Mouse (Mus musculus) yolk sac, embryonic 10.5 days (tissue): Measurements from ENCODE around the gene Ccni.

Experiments used
- DNase-seq: peaks from one replicate; pipeline ENCODE4 v3.0.0-alpha.2; 2017; ENCODE audit warnings: low spot score

The Ccni gene

GRCm38 (mm10) chr5:93206109-93207005, at the start of gene Ccni, which contains the start of gene 2010109A12Rik:
Ccni (minus strand) TSS chr5:93206495.
2010109A12Rik (plus strand) TSS chr5:93206518.
- peak; percentile 96 for DNase-seq

DNA sequence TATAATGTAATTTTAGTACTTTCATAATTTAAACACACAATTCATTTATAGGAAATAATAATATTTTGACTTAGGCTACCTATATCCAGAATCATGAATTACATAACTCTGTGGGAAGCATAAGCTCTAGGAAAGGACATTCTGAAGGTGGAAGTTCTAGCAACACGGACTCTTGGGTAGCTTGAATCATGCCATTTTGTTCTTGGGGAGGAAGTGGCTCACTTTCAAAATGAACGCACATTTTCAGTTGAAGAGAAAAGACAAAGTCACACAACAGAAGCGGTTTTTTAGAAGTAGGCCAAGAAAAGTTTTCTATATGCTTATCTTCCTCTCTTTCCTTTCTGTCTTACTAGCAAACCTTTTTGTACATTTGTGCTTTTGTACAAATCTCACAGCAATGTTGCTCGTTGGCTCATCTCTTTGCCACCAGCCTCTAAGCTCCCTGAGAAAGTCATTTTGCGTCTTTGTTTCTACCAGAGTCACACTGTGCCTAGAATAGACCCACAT, 49.5 kb upstream of the Ccni start:
- DNase-seq: no peak

- DNase-seq: peak; percentile 24
Observed at GRCm38 (mm10) chr5:93251001-93251760, 44.9 kb upstream of the Ccni start.

DNA sequence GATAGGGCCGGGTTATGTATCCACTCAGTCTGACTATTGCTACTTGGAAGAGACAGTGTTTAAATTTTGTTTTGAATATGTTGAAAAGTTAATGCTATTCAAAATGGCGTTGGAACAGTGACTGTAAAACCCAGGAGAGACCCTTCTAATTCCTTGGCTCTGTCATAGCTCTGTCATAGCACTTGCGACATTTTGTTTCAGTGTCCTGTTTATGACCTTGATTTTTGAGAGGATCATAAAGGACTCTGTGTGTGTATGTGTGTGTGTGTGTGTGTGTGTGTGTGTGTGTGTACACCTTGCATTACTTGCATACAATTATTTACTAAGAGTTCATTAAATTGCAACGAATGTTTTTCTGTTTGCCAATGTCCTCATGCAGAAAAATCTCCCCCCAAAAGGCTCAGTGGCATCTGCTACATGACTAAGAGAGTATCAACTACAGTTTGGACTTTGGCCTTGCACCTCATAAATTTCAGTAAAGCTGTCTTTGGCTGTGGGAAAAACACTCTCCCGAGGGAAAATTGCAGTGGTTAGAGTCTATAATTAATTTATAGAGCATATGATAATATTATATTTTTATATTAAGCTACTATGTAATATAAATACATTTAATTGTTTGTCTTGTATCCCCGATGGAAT, 43.8 kb upstream of the Ccni start:
- DNase-seq: no peak

DNA sequence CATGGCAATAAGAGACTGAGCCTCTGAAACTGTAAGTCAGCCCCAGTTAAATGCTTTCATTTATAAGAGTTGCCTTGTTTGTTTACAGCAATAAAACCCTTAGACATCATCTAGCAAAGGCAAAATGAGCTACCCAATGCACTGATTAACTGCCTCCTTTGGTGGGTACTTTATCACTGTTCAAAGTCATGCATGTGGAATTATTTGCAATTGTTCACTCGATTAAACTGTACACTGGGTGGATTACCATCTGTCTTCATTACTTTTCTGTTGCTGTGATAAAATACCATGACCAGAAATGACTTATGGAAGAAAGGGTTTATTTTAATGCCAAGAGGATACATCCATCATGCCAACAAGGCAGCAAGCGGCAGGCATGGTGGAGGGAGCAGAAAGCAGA, 39.0 kb upstream of the Ccni start:
- DNase-seq: no peak

DNA sequence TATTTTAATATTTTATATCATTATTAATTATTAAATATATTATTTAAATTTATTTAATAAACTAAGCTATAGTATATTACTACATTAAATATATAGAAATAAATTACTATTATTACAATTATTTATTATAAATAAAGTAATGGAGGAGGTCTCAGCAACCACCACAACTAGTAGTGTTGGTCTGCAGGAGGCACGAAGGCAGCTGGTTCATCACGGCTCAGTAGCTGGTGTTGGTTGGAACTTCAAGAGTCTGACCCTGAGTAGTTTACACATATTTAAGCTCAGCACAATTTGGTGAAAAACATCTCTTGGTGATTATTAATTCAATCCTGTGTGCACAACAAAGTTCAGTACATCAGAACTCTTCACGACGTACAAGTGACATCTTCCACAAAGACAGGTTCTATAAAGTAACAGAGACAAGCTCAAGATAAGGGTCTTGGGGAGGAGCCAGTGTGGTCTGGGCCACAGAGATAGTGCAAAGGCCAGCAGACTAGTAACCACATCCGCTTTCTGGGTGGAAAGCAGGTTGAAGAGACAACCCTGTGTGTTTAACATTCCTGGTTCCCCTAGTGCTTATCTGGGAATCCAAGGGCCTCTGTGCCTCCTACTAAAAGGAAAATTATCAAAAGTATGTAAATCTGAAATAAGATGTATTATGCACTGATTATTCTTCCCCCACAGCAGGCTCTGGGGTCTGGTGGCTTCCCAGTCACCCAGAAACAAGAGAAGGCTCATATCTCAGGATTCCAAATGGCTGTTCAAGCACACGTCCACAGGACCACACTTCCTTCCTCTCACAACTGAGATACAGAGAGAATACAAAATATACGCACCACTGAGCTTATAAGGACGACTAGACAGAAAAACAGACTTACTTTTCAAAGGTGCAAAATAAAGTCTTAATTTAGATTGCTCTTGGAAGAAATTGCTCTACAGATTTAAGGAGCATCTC, 33.6 kb upstream of the Ccni start:
- peak; percentile 45 for DNase-seq

DNA sequence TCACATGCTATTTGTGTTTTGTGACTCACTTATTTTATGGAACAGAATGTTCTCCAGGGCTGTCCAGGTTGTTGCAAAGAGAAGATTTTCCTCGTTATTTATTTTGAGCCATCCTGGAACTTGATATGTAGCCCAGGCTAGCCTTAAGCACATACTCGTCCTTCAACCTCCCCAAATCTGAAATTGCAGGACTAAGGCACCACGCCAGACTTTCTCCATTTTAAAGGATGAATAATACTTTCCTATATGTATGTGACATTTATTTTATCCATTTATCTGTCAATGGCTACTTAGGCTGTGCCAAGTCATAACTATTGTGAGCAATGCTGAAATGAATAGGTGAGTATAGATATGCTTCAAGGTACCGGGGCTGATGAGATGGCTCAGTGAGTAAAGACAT, 30.2 kb upstream of the Ccni start:
- DNase-seq: no peak

GRCm38 (mm10) chr5:93235888-93236287, 29.6 kb upstream of the Ccni start:
- no peak for DNase-seq

DNA sequence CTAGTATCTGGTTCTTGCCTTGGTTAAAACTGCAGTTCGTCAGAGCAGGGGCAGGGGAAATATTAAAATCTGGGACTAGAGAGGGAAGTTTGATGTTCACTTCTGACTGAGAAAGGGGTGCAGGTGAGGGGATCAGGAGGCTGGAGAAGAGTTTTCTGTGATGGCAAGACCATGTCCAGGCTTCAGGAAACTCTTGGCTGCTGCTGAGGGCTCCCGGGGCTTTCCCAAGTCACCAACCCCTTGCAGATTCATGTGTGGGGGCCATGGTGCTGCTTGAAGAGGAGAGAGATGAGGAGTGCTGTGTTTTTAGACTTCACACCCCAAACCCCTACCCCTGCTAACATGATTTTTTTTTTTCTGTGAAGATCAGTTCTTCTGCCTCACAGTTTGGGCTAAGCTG, 28.3 kb upstream of the Ccni start:
- no peak for DNase-seq

GRCm38 (mm10) chr5:93234130-93234529, 27.8 kb upstream of the Ccni start:
- DNase-seq: no peak

- no peak for DNase-seq
Observed at GRCm38 (mm10) chr5:93232838-93233237, 26.5 kb upstream of the Ccni start.

- DNase-seq: no peak
Observed at GRCm38 (mm10) chr5:93231721-93232120, 25.4 kb upstream of the Ccni start.

DNA sequence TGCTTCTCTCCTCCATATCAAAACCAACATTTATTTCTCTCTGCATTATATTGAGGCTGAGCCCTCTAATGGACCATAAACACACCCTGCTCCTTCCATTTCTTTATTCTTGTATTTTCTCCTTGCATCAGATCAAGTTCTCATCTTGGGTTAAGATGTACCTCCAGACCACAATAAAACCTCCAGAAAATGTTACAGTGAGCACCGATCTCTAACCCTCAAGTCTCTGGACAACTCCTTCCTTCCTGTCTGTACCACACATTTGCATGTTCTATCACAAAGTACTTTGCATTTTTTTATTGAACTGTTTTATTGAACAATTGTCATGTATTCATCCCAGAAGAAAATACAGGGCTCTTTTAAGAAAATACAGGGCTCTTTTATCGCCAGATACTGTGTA, 23.2 kb upstream of the Ccni start:
- DNase-seq: no peak

GRCm38 (mm10) chr5:93227157-93227556, 20.9 kb upstream of the Ccni start:
- DNase-seq: no peak

- no peak for DNase-seq
Observed at GRCm38 (mm10) chr5:93224549-93224948, 18.3 kb upstream of the Ccni start.

- no peak for DNase-seq
Observed at GRCm38 (mm10) chr5:93221661-93222060, 15.4 kb upstream of the Ccni start.

DNA sequence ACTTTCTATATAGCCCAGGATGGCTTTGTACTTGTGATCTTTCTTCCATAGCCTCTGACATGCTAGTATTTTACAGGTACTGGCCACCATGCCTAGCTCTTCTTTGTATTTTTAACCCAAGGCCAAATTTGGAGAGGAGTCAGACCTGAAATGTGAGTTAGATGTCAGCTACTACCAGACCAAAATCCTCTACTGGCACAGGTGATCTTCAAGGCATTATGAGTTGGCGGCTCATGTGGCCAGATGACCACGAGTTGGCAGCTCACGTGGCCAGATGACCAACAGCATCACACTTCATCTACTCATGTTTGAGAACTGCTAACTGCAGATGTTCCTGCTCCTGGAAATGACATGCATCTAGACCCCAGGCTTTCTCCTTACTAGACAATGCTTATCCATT, 12.1 kb upstream of the Ccni start:
- no peak for DNase-seq

- DNase-seq: no peak
Observed at GRCm38 (mm10) chr5:93207555-93207954, 1.3 kb upstream of the Ccni start.

DNA sequence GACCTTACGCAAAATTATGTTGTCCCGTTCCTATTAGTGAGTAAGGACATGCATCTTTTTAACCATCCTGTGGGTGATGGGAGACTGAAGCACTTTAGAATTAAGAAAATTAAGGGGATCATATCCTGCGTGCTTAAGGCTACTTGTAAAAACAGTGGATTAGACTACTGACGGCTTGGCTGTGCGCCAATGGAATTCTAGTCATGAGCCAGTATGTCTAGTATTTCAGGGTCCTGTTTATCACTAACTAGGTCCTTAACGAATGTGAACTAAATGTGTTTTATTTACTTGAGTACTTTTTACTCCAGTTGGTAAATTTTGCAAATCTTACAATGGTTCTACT, 682 bp upstream of the Ccni start:
- DNase-seq: no peak

GRCm38 (mm10) chr5:93205371-93206108, 755 bp downstream of the Ccni start:
- DNase-seq: peak; percentile 63

DNA sequence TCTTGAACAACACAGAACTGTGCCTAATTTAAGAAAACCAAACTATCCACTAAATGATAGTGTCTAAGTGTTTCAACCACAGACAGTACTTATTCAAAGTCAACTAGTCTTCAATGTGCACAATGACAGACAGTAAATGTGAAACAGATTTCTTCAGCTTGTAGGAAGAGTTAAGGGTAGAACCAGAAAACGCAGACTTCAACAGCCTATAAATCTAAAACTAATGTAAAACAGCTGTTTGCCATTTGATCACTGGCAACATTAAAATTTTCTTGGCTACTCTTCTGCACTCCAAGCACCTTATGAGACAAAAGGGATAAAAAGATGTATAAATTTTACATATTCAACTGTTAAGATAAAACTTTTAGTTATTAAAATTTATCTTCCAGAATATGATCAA, 5.1 kb downstream of the Ccni start:
- no peak for DNase-seq
